16 mouse cellular contexts compared by ENCODE assay signal in genomic region chr13:119252006-119252405, GRCm38 (mm10).
"Had no signal": no experiment of that assay in that cellular context is flagged by ENCODE, and none has a peak within 500 bp of the region (broad histone marks: within the 10 kb centered on the region; RNA-seq: fewer than 3 reads in every experiment).

No protein-coding gene starts in this region.

- H3K4me2 ChIP-seq: liver, embryonic 13.5 days; midbrain, embryonic 12.5 days; neural tube, embryonic 13.5 days had no signal

- H3K27me3 ChIP-seq: liver, embryonic 13.5 days; midbrain, embryonic 12.5 days; neural tube, embryonic 13.5 days had no signal

- H3K27ac ChIP-seq: left cerebral cortex, adult 2 months; liver, embryonic 13.5 days; macrophage; midbrain, embryonic 12.5 days; neural tube, embryonic 13.5 days had no signal

- H3K4me1 ChIP-seq: liver, embryonic 13.5 days; midbrain, embryonic 12.5 days; neural tube, embryonic 13.5 days had no signal

- ATAC-seq: intestine, postnatal 0 days; midbrain, embryonic 16.5 days had no signal

- DNase-seq: kidney, adult 2 months; kidney, postnatal 10 days; kidney, postnatal 36 days; layer of hippocampus, postnatal 36 days; liver, embryonic 13.5 days; retina, postnatal 1 day; thymus, adult 2 months; thymus, postnatal 14 days; thymus, postnatal 4 days had no signal

- H3K4me3 ChIP-seq: left cerebral cortex, adult 2 months; liver, embryonic 13.5 days; midbrain, embryonic 12.5 days; myocyte; neural tube, embryonic 13.5 days had no signal

- H3K9ac ChIP-seq: liver, embryonic 13.5 days; midbrain, embryonic 12.5 days; neural tube, embryonic 13.5 days had no signal

- H3K36me3 ChIP-seq: liver, embryonic 13.5 days; midbrain, embryonic 12.5 days; neural tube, embryonic 13.5 days had no signal

- H3K9me3 ChIP-seq: liver, embryonic 13.5 days; midbrain, embryonic 12.5 days; neural tube, embryonic 13.5 days had no signal
